Mouse (Mus musculus) CD4-positive, CD25-positive, alpha-beta regulatory T cell, adult 9 weeks (primary cell): ENCODE measurements around the gene Cbx7. TPM values are rescaled to one million over a fixed set of nuclear protein-coding genes. Genes with fewer than 3 reads are reported as not detected.

Experiments used
- polyA plus RNA-seq: library from polyadenylated mRNA; unstranded; fragments of 100-300 nt; shearing (Covaris generic); gene quantifications from one replicate; pipeline ENCODE4 v1.2.1, GENCODE M21; 2017

The Cbx7 gene
- 69.2 TPM for polyA plus RNA-seq

GRCm38 (mm10) chr15:79970940-79971339, at the start of gene Cbx7:
Cbx7 (minus strand) TSS chr15:79971119.

GRCm38 (mm10) chr15:80014321-80015210, 43.6 kb upstream of the Cbx7 start, which contains the start of gene Pdgfb:
Pdgfb (minus strand) TSS chr15:80014977.

DNA sequence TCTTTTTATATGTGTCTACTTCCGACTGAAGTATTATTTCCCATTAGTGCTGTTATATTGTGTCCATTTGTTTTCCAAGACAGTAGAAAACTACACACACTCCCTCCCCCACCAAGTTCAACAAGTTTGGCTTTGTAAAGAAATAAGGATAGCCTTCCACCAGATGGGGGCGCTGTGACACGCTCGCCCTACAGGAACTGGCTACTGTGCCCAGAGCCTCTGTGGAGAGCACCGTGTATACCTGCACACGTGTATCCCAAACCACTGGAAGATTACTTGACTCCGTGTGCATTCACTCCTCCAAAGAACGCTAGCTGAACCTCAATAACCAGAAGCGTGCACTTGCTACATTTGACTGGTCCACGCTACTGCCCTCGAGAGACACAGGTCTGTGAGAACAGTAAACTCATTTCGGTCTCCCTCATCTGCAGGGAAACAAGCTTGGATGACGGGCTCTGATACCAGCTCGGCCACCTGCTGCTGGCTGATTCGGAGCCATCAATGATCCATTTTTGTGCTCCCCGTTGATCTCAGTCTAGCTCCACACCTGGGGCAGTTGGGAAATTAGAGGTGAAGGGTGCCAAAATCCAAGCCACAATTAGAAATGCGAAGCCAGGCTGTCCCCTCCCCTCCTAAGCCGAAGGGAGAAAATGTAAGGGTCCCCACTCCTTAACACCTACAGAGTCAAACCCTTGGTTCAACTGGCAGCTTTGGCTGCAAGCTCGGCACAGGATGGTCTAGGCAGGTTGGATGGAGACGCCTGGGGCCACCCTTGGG, 79.3 kb downstream of the Cbx7 start, which contains the start of gene Apobec3:
Apobec3 (plus strand) TSS at position 224 of the 777 bp plus-strand sequence.

Other genes starting within 250 kb of the Cbx7 start
- gene Sun2, start 228.6 kb downstream of the Cbx7 start, polyA plus RNA-seq: 17.5 TPM
- 20.3 TPM for gene Dnal4, start 193.3 kb downstream of the Cbx7 start, polyA plus RNA-seq
- 0.82 TPM for gene Nptxr, start 166.4 kb downstream of the Cbx7 start, polyA plus RNA-seq
- gene Npcd, start 136.9 kb downstream of the Cbx7 start, polyA plus RNA-seq: not detected
- gene Cbx6, start 136.4 kb downstream of the Cbx7 start, polyA plus RNA-seq: 59.0 TPM
- gene Apobec3, start 79.5 kb downstream of the Cbx7 start, polyA plus RNA-seq: 544 TPM
- 1.0 TPM for gene Pdgfb, start 43.9 kb upstream of the Cbx7 start, polyA plus RNA-seq
- gene Syngr1, start 120.2 kb upstream of the Cbx7 start, polyA plus RNA-seq: 0.32 TPM
- gene Rpl3, start 120.7 kb upstream of the Cbx7 start, polyA plus RNA-seq: 2,051 TPM
- gene Tab1, start 162.0 kb upstream of the Cbx7 start, polyA plus RNA-seq: 27.7 TPM
- not detected for gene Mgat3, start 202.6 kb upstream of the Cbx7 start, polyA plus RNA-seq